Mouse (Mus musculus): Measurements from ENCODE around the gene Ncdn. TPM values are rescaled to one million over a fixed set of nuclear protein-coding genes. Genes with fewer than 3 reads are reported as not detected.

Ncdn gene
- total and polyA plus RNA-seq, 3 experiments: 27.3 to 36.2 TPM; not detected in 1

GRCm38 (mm10) chr4:126802174-126802573 lies 48.9 kb upstream of the Ncdn start:
- Histone ChIP-seq H3K9ac (ENCODE audit: control insufficient read depth, low read depth, low read length, poor library complexity, severe bottlenecking) (no peak overlapping the region), H3K79me2 (ENCODE audit: control insufficient read depth, insufficient read depth, low read length, poor library complexity) (no peaks in the 10 kb centered on the region), H3K4me3 (ENCODE audit: control insufficient read depth in 1 of 2, insufficient read depth in 1 of 2, low read depth in 2 of 2, low read length in 2 of 2) (no peak overlapping the region), H3K27me3 (ENCODE audit: control insufficient read depth in 1 of 2, insufficient read depth in 2 of 2, low read length in 2 of 2) (no peaks in the 10 kb centered on the region), H3K27ac (ENCODE audit: control insufficient read depth, low read depth, low read length) (no peak overlapping the region), H3K36me3 (ENCODE audit: control insufficient read depth in 1 of 2, insufficient read depth in 2 of 2, low read length in 2 of 2) (peaks cover 0 to 23% of the 10 kb centered on the region in 2 experiments; a peak in 2 of 4 replicates), H3K4me1 (ENCODE audit: control insufficient read depth in 1 of 2, insufficient read depth in 2 of 2, low read length in 2 of 2) (peaks cover 17 to 26% of the 10 kb centered on the region in 2 experiments), H3K9me3 (replicated peaks; ENCODE audit: insufficient read depth, low read length) (no peaks in the 10 kb centered on the region)
- TF ChIP-seq MYC (IDR thresholded peaks at IDR 0.05; ENCODE audit: low read depth, low read length): no peak
- TF ChIP-seq ZNF384 (IDR thresholded peaks at IDR 0.05; ENCODE audit: low read depth, low read length): no peak
- TF ChIP-seq NELFE (IDR thresholded peaks at IDR 0.05; ENCODE audit: low read depth, low read length): no peak
- TF ChIP-seq GATA1 (IDR thresholded peaks at IDR 0.05; ENCODE audit: low read depth, low read length): no peak
- TF ChIP-seq MAX (IDR thresholded peaks at IDR 0.05; ENCODE audit: low read length): no peak
- no peak for TF ChIP-seq MXI1 (IDR thresholded peaks at IDR 0.05; ENCODE audit: low read depth, low read length)
- TF ChIP-seq SMC3 (IDR thresholded peaks at IDR 0.05; ENCODE audit: low read depth, low read length): no peak
- TF ChIP-seq POLR2AphosphoS5 (IDR thresholded peaks at IDR 0.05; ENCODE audit: borderline replicate concordance, low read depth, low read length): no peak
- TF ChIP-seq POLR2A (IDR thresholded peaks at IDR 0.05; ENCODE audit: control insufficient read depth in 1 of 2, insufficient read depth in 1 of 2, low read depth in 1 of 2, low read length in 2 of 2, poor library complexity in 1 of 2): no peak
- TF ChIP-seq NRF1 (IDR thresholded peaks at IDR 0.05; ENCODE audit: insufficient read depth, low read depth, low read length, poor library complexity, severe bottlenecking): no peak
- TF ChIP-seq TBP (IDR thresholded peaks at IDR 0.05; ENCODE audit: low read depth, low read length): no peak
- TF ChIP-seq USF2 (IDR thresholded peaks at IDR 0.05; ENCODE audit: borderline replicate concordance in 1 of 2, insufficient read depth in 1 of 2, low read depth in 1 of 2, low read length in 2 of 2): no peak
- no peak for TF ChIP-seq BHLHE40 (IDR thresholded peaks at IDR 0.05; ENCODE audit: borderline replicate concordance, low read depth, low read length)
- no peak for TF ChIP-seq CHD1 (IDR thresholded peaks at IDR 0.05; ENCODE audit: low read depth, low read length)
- TF ChIP-seq ELF1 (IDR thresholded peaks at IDR 0.05; ENCODE audit: low read depth, low read length): no peak
- no peak for TF ChIP-seq EP300 (IDR thresholded peaks at IDR 0.05; ENCODE audit: low read depth in 1 of 2, low read length in 2 of 2)
- no peak for TF ChIP-seq CHD2 (IDR thresholded peaks at IDR 0.05; ENCODE audit: low read length)
- TF ChIP-seq TAL1 (IDR thresholded peaks at IDR 0.05; ENCODE audit: low read length): no peak
- TF ChIP-seq GABPA (IDR thresholded peaks at IDR 0.05; ENCODE audit: low read depth, low read length): no peak
- no peak for TF ChIP-seq CTCF (IDR thresholded peaks at IDR 0.05 in 2 of 3, conservative IDR thresholded peaks at IDR 0.05 in 1 of 3; ENCODE audit: control insufficient read depth in 1 of 3, insufficient read depth in 1 of 3, low read depth in 2 of 3, low read length in 3 of 3, poor library complexity in 1 of 3, severe bottlenecking in 1 of 3)
- DNase-seq (ENCODE audit: low read depth, low spot score): no peak

- H3K9me3 ChIP-seq (replicated peaks; ENCODE audit: insufficient read depth, low read length): no peaks in the 10 kb centered on the region
- no peak overlapping the region for H3K27ac ChIP-seq (ENCODE audit: control insufficient read depth, low read depth, low read length)
- no peak overlapping the region for H3K9ac ChIP-seq (ENCODE audit: control insufficient read depth, low read depth, low read length, poor library complexity, severe bottlenecking)
- DNase-seq (ENCODE audit: low read depth, low spot score): no peak
- H3K79me2 ChIP-seq (ENCODE audit: control insufficient read depth, insufficient read depth, low read length, poor library complexity): no peaks in the 10 kb centered on the region
- H3K36me3 ChIP-seq (ENCODE audit: control insufficient read depth in 1 of 2, insufficient read depth in 2 of 2, low read length in 2 of 2): no peaks in the 10 kb centered on the region; a peak in 1 of 4 replicates
- no peaks in the 10 kb centered on the region for H3K4me1 ChIP-seq (ENCODE audit: control insufficient read depth in 1 of 2, insufficient read depth in 2 of 2, low read length in 2 of 2)
- no peak overlapping the region for H3K4me3 ChIP-seq (ENCODE audit: control insufficient read depth in 1 of 2, insufficient read depth in 1 of 2, low read depth in 2 of 2, low read length in 2 of 2)
- H3K27me3 ChIP-seq (ENCODE audit: control insufficient read depth in 1 of 2, insufficient read depth in 2 of 2, low read length in 2 of 2): no peaks in the 10 kb centered on the region
- TF ChIP-seq MAZ (IDR thresholded peaks at IDR 0.05; ENCODE audit: low read depth, low read length) (no peak), RCOR1 (IDR thresholded peaks at IDR 0.05; ENCODE audit: low read depth, low read length) (no peak), ZNF384 (IDR thresholded peaks at IDR 0.05; ENCODE audit: low read depth, low read length) (no peak), USF1 (IDR thresholded peaks at IDR 0.05; ENCODE audit: low read depth, low read length) (no peak), KAT2A (conservative IDR thresholded peaks at IDR 0.05; ENCODE audit: low read depth, low read length) (no peak), MAFK (IDR thresholded peaks at IDR 0.05; ENCODE audit: borderline replicate concordance, low read depth, low read length) (no peak), EP300 (IDR thresholded peaks at IDR 0.05; ENCODE audit: low read depth in 1 of 2, low read length in 2 of 2) (no peak), RAD21 (IDR thresholded peaks at IDR 0.05; ENCODE audit: low read depth, low read length) (no peak), GABPA (IDR thresholded peaks at IDR 0.05; ENCODE audit: low read depth, low read length) (no peak), TCF12 (IDR thresholded peaks at IDR 0.05; ENCODE audit: low read depth, low read length) (no peak), HCFC1 (IDR thresholded peaks at IDR 0.05; ENCODE audit: low read depth, low read length) (no peak), MXI1 (IDR thresholded peaks at IDR 0.05; ENCODE audit: low read depth, low read length) (no peak), TBP (IDR thresholded peaks at IDR 0.05; ENCODE audit: low read depth, low read length) (no peak), ETS1 (IDR thresholded peaks at IDR 0.05; ENCODE audit: low read depth, low read length) (no peak), ELF1 (IDR thresholded peaks at IDR 0.05; ENCODE audit: low read depth, low read length) (no peak), USF2 (IDR thresholded peaks at IDR 0.05; ENCODE audit: borderline replicate concordance in 1 of 2, insufficient read depth in 1 of 2, low read depth in 1 of 2, low read length in 2 of 2) (no peak), ZC3H11A (IDR thresholded peaks at IDR 0.05; ENCODE audit: low read depth, low read length) (no peak), CHD2 (IDR thresholded peaks at IDR 0.05; ENCODE audit: low read length) (no peak)
Observed at GRCm38 (mm10) chr4:126792341-126793102, 39.3 kb upstream of the Ncdn start.

Data from MEL (cell line).